Mouse (Mus musculus) urinary bladder, adult 2 months (tissue): ENCODE data around the gene Nkx2-3. TPM values are rescaled to one million over a fixed set of nuclear protein-coding genes. Genes with fewer than 3 reads are reported as not detected.

Source experiments
- DNase-seq: peaks from one replicate; pipeline ENCODE4 v3.0.0; 2022; ENCODE audit warnings: low spot score
- polyA plus RNA-seq: library from polyadenylated mRNA; depleted of rRNA; stranded (reverse); fragments of >200 nt; gene quantifications from 2 replicates; pipeline ENCODE4 v1.2.3, GENCODE M21; 2012

The Nkx2-3 gene
- polyA plus RNA-seq, 1 experiment: not detected

GRCm38 (mm10) chr19:43605666-43606551 is 6.2 kb upstream of the Nkx2-3 start:
- DNase-seq: no peak

GRCm38 (mm10) chr19:43606552-43607530 is 5.3 kb upstream of the Nkx2-3 start:
- no peak for DNase-seq

GRCm38 (mm10) chr19:43607842-43608680 is 4.1 kb upstream of the Nkx2-3 start:
- no peak for DNase-seq

GRCm38 (mm10) chr19:43608711-43609457 is 3.2 kb upstream of the Nkx2-3 start:
- no peak for DNase-seq

DNA sequence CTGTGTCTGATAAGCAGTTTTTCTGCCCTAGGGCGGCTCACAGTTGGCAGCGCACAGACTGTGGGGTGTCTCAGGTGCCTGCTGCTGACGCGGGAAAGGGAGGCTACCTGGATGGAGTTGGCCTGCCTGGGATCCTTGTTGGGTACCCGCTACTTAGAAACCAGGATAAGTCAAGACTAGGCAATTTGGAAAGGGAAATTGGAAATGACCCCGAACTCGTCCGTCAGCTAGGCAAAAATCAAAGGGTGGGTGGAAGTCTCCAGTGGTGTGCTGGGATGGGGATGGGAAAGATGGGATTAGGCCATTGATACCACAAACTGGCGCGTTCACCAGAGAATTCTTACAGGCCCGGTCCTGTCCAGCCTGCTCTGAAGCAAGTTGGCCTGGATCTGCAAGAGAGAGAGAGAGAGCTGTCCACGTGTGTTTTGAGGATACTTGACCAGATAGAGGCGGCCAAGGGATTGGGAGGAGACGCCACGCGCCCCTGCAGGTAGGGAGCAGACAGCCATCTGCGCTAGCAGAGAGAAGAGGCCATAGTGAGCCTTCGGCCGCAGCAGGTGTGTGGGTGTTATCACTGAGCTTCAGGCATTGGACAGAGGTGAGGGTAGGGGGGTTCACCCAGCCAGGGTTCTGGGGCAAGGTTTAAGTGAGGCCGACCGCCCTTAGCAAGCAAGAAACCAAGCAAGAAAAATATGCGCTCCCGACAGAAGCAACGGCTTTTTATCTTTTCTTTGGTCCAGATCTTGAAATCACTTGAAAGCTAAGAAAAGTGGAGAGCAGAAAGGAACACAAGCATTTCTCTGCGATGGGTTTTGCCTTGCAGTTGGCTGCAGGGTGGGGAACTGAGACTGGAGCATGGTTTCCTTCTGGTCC is 2.4 kb upstream of the Nkx2-3 start:
- DNase-seq: no peak

- no peak for DNase-seq
Observed at GRCm38 (mm10) chr19:43610341-43610848, 1.7 kb upstream of the Nkx2-3 start.

DNA sequence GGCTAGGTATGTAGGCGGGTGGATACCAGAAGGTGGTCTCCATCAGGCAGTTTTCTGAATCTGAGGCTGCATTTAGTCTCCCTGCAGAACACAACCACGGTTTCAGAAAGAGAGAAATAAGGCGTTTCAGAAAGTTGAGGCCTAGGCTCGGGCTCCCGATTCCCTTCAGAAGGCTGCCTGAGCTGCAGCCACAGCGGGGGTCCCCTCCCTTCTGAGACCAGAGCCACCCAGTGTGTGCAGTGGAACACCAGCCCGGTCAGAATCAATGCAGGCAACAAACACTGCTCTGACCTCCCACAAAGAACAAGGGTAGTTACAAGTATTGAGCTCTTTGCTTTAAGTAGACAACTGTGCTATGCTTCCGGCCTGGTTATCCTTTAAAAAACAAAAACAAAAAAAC is 1.0 kb upstream of the Nkx2-3 start:
- DNase-seq: no peak

- DNase-seq: no peak
Observed at GRCm38 (mm10) chr19:43611561-43611960, 564 bp upstream of the Nkx2-3 start.

DNA sequence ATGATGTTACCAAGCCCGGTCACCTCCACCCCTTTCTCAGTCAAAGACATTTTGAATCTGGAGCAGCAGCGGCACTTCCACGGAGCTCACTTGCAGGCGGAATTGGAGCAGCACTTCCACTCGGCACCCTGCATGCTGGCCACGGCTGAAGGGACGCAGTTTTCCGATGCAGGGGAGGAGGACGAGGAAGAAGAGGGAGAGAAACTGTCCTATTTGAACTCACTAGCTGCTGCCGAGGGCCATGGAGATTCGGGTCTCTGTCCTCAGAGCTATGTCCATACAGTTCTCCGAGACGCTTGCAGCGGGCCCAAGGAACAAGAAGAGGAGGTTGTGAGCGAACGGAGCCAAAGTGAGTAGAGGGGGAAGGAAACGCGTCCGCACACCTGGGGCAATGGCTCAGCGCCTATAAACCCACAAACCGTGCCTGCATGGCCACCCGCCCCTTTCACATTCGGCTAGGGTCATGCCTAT is 411 bp downstream of the Nkx2-3 start:
- no peak for DNase-seq

DNA sequence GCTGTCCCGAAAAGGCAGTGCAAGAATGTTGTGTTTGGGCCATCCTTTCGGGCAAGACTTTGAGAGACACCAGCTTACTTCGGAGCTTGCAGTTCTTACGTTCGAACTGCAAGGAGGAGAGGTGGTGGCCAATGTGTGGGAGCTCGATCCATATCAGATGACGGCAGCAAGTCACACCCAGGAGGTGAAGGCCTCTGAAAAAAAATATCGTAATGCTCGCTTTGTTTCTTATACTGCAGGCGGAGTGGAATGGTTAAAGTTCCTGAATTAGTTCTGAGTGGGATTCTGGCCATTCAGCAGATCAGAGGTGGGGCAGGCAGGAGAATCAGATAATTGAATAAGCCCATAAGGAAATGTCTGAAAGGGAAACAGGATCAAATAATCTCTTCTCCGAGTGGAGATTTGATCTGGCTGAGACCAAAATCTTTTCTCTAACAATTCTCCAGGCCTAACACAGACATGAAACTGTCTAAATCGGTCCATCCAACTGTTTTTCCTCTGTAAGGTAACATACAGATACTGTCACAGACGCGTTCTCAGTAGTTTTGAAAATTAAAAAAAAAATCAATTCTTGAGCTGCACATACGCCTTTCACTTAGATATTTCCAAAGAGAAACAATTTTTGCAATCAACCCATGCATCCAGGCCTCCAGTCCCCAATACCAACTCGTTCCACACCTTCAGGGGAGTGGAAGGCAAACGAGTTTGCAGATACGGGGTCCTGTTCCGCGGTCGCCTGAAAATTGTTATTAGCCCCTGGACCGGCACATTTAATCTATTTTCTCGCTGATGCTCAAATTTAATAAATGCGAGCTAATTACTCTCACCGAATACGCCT is 1.4 kb downstream of the Nkx2-3 start:
- DNase-seq: no peak

DNA sequence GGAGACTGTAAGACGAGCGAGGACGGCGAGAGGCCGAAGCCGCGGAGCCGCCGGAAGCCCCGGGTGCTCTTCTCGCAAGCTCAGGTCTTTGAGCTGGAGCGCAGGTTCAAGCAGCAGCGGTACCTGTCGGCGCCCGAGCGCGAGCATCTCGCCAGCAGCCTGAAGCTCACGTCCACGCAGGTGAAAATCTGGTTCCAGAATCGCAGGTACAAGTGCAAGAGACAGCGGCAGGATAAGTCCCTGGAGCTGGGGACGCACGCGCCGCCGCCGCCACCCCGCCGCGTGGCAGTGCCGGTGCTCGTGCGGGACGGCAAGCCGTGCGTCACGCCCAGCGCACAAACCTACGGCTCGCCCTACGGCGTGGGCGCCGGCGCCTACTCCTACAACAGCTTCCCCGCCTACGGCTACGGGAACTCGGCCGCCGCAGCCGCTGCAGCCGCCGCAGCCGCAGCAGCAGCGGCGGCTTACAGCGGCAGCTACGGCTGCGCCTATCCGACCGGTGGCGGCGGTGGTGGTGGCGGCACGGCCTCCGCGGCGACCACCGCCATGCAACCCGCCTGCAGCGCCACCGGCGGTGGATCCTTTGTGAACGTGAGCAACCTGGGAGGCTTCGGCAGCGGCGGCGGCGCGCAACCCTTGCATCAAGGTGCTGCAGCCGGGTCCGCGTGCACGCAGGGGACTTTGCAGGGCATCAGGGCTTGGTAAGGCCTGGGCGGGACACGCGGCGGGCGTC is 2.4 kb downstream of the Nkx2-3 start:
- DNase-seq: no peak

DNA sequence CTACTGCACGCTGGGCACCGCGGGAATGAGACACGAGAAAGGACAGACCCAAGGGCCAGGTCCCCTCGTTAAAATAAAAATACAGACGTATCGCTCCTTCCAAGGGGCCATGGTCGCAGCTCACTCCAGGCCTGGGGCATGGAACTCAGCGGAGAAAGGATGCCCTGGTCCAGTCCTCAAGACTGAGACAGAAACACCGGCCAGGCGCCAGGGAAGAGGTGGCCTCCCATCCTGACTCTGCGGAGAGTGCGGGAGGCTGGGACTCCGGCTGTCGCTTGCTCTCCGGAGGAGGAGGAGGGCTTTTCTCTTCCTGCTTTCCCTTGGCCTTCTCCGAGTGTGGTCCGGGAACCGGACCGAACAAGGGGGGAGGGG is 2.9 kb downstream of the Nkx2-3 start:
- DNase-seq: no peak

GRCm38 (mm10) chr19:43615571-43616414 is 3.7 kb downstream of the Nkx2-3 start:
- DNase-seq: no peak

GRCm38 (mm10) chr19:43616415-43616861 is 4.3 kb downstream of the Nkx2-3 start:
- no peak for DNase-seq

DNA sequence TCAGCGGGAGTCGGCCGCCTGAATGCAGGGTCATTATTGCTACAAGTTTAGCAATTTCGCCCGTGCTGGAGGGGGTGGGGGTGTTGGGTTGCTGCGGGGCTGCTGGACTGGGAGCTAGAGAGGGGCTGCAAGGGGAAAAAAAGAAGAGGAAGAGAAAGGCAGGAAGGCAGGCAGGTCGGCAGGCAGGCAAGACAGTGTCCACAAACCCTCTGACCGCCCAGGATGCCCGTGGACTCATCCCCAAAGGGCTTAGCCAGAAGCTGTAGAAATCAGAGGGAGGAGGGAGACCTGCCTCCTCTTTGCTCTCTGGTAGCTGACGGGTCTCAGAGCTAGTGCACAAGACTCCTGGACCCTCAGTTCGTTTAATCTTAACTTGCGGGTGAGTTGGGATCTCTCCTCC is 4.8 kb downstream of the Nkx2-3 start:
- no peak for DNase-seq

GRCm38 (mm10) chr19:43617761-43618349 is 5.7 kb downstream of the Nkx2-3 start:
- DNase-seq: no peak
